Mouse (Mus musculus): ENCODE results near the gene Esyt1. TPM values are rescaled to one million over a fixed set of nuclear protein-coding genes. Genes with fewer than 3 reads are reported as not detected.

Gene Esyt1
- total and polyA plus RNA-seq, 3 experiments: 20.2 to 48.0 (median 38.2) TPM

GRCm38 (mm10) chr10:128489380-128489779 is 36.3 kb downstream of the Esyt1 start:
- Histone ChIP-seq H3K9me3 (replicated peaks; ENCODE audit: low read length) (no peaks in the 10 kb centered on the region), H3K4me2 (ENCODE audit: insufficient read depth, low read depth, poor library complexity, severe bottlenecking) (no peak overlapping the region), H3K79me2 (replicated peaks; ENCODE audit: control insufficient read depth, extremely low read depth, insufficient read depth, poor library complexity, severe bottlenecking) (peaks cover 17% of the 10 kb centered on the region), H3K4me1 (ENCODE audit: control insufficient read depth in 1 of 2, insufficient read depth in 2 of 2) (peaks cover 9 to 13% of the 10 kb centered on the region in 2 experiments; a peak in 3 of 4 replicates), H3K27me3 (replicated peaks) (no peaks in the 10 kb centered on the region), H3K9ac (ENCODE audit: insufficient read depth, low read depth) (no peak overlapping the region), H3K4me3 (replicated peaks in 1 of 3; ENCODE audit: low read depth in 2 of 3, low read length in 2 of 3, poor library complexity in 1 of 3) (no peak overlapping the region), H3K36me3 (replicated peaks in 1 of 2; ENCODE audit: control insufficient read depth in 1 of 2, insufficient read depth in 1 of 2, low read length in 1 of 2) (peaks cover 61 to 66% of the 10 kb centered on the region in 2 experiments), H3K27ac (ENCODE audit: insufficient read depth, low read depth) (no peak overlapping the region)
- TF ChIP-seq MAFK (IDR thresholded peaks at IDR 0.05; ENCODE audit: insufficient replicate concordance, low read length) (0 out of 2 replicates have a peak, but pooled peaks have one; percentile 11), TBP (conservative IDR thresholded peaks at IDR 0.05; ENCODE audit: low read depth, low read length) (no peak)
- dilution Hi-C loops (cut with MboI; ENCODE audit: extremely low pct_ligation_motif_present, extremely low pct_unique_long_range_greater_than_20kb, low sequenced_read_pairs): no loop called here
- in situ Hi-C loops (cut with MboI; ENCODE audit: low pct_ligation_motif_present, low pct_unique_long_range_greater_than_20kb, low sequenced_read_pairs): no loop called here
- DNase-seq (ENCODE audit: extremely low read depth): no peak

- TF ChIP-seq TCF12 (IDR thresholded peaks at IDR 0.05; ENCODE audit: low read depth, low read length) (no peak), SIN3A (IDR thresholded peaks at IDR 0.05; ENCODE audit: low read length) (no peak), POLR2A (IDR thresholded peaks at IDR 0.05; ENCODE audit: low read depth, low read length) (no peak), BHLHE40 (IDR thresholded peaks at IDR 0.05; ENCODE audit: low read depth, low read length) (no peak), MAZ (IDR thresholded peaks at IDR 0.05; ENCODE audit: low read depth, low read length) (no peak)
- Histone ChIP-seq H3K9ac (ENCODE audit: insufficient read depth, low read depth) (no peak overlapping the region), H3K36me3 (replicated peaks in 1 of 2; ENCODE audit: control insufficient read depth in 1 of 2, insufficient read depth in 1 of 2, low read length in 1 of 2) (peaks cover 67 to 72% of the 10 kb centered on the region in 2 experiments), H3K4me3 (replicated peaks in 1 of 3; ENCODE audit: low read depth in 2 of 3, low read length in 2 of 3, poor library complexity in 1 of 3) (no peak overlapping the region), H3K4me2 (ENCODE audit: insufficient read depth, low read depth, poor library complexity, severe bottlenecking) (no peak overlapping the region), H3K27ac (ENCODE audit: insufficient read depth, low read depth) (no peak overlapping the region), H3K79me2 (replicated peaks; ENCODE audit: control insufficient read depth, extremely low read depth, insufficient read depth, poor library complexity, severe bottlenecking) (peaks cover 17% of the 10 kb centered on the region), H3K9me3 (replicated peaks; ENCODE audit: low read length) (no peaks in the 10 kb centered on the region), H3K4me1 (ENCODE audit: control insufficient read depth in 1 of 2, insufficient read depth in 2 of 2) (peaks cover 9 to 13% of the 10 kb centered on the region in 2 experiments; a peak in 3 of 4 replicates), H3K27me3 (replicated peaks) (no peaks in the 10 kb centered on the region)
- in situ Hi-C loops (cut with MboI; ENCODE audit: low pct_ligation_motif_present, low pct_unique_long_range_greater_than_20kb, low sequenced_read_pairs) (no loop called here), dilution Hi-C loops (cut with MboI; ENCODE audit: extremely low pct_ligation_motif_present, extremely low pct_unique_long_range_greater_than_20kb, low sequenced_read_pairs) (no loop called here)
- no peak for DNase-seq (ENCODE audit: extremely low read depth)
Measured at GRCm38 (mm10) chr10:128488776-128489175, 36.9 kb downstream of the Esyt1 start.

- Histone ChIP-seq H3K27ac (ENCODE audit: insufficient read depth, low read depth) (no peak overlapping the region), H3K79me2 (replicated peaks; ENCODE audit: control insufficient read depth, extremely low read depth, insufficient read depth, poor library complexity, severe bottlenecking) (peaks cover 15% of the 10 kb centered on the region), H3K4me3 (replicated peaks in 1 of 3; ENCODE audit: low read depth in 2 of 3, low read length in 2 of 3, poor library complexity in 1 of 3) (no peak overlapping the region), H3K27me3 (replicated peaks) (no peaks in the 10 kb centered on the region), H3K4me2 (ENCODE audit: insufficient read depth, low read depth, poor library complexity, severe bottlenecking) (no peak overlapping the region), H3K4me1 (ENCODE audit: control insufficient read depth in 1 of 2, insufficient read depth in 2 of 2) (peaks cover 9 to 13% of the 10 kb centered on the region in 2 experiments; a peak in 3 of 4 replicates), H3K36me3 (replicated peaks in 1 of 2; ENCODE audit: control insufficient read depth in 1 of 2, insufficient read depth in 1 of 2, low read length in 1 of 2) (peaks cover 74 to 79% of the 10 kb centered on the region in 2 experiments), H3K9me3 (replicated peaks; ENCODE audit: low read length) (no peaks in the 10 kb centered on the region), H3K9ac (ENCODE audit: insufficient read depth, low read depth) (no peak overlapping the region)
- in situ Hi-C loops (cut with MboI; ENCODE audit: low pct_ligation_motif_present, low pct_unique_long_range_greater_than_20kb, low sequenced_read_pairs) (no loop called here), dilution Hi-C loops (cut with MboI; ENCODE audit: extremely low pct_ligation_motif_present, extremely low pct_unique_long_range_greater_than_20kb, low sequenced_read_pairs) (no loop called here)
- TF ChIP-seq POLR2A (IDR thresholded peaks at IDR 0.05; ENCODE audit: low read depth, low read length): no peak
- no peak for TF ChIP-seq CHD1 (IDR thresholded peaks at IDR 0.05; ENCODE audit: low read depth, low read length)
- no peak for TF ChIP-seq MEF2A (IDR thresholded peaks at IDR 0.05; ENCODE audit: borderline replicate concordance, low read depth, low read length)
- no peak for TF ChIP-seq MXI1 (IDR thresholded peaks at IDR 0.05; ENCODE audit: low read depth, low read length)
- no peak for TF ChIP-seq ZKSCAN1 (IDR thresholded peaks at IDR 0.05; ENCODE audit: borderline replicate concordance, low read depth, low read length)
- DNase-seq (ENCODE audit: extremely low read depth): no peak
Measured at GRCm38 (mm10) chr10:128487861-128488712, 37.6 kb downstream of the Esyt1 start.

Data from CH12.LX (cell line).